Mouse (Mus musculus): ENCODE measurements at regions not wholly inside any gene's neighbourhood (a gene's known extent, or its start where the extent isn't known, plus 50 kb on each side); places are given as distances from the start of the nearest gene placed in this dataset.
A peak's percentile ranks its signal among the peaks of the same experiment; 100 is the strongest.

DNA sequence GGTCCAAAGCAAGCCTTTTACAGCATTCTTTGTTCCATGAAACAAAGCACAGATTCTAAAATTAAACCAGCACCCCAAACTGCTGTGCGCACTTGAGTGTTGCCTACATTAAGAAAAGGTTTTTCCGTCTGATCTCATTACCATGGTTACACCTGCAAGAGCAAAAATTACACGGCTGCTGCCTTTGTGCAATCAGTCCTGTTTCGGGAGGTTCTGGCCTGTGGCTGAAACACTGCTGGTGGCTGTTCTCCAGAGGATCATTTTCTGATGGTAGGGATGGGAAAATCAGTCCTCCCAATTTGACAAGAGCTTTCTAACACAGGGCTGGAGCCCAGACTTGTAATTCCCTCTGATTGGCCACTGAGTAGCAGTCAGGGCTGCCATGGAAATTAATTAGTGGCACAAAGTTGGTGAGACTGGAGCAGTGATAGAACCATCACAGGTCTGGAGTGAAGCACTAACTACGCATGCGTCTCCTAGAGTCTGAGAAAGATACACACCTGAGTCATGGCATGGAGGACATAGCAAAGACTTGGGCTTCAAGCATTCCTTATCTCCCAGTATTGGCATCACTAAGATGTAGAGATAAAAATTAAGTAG lies 114.8 kb upstream of the Fam49a start:
- no peak for DNase-seq (ENCODE audit: low read depth, low spot score)

DNA sequence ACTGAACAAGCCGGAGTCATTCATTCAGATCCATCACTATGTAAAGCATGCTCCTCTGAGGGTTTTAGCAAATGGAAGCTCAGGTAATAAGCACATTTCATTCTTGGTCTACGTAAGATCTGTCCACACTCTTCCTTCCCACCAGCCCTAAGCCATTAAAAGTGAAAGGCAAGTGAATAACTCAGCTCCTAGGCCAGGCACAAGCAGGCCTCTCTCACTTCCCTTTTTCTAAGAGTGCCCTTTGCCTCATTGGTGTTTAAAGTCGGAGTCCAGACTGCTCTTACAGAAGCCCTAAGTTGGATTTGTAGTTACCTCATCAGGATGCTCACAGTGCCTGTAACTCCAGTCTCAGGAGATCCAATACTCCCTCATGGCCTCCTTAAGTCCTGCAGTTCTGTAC lies 114.1 kb upstream of the Fam49a start:
- DNase-seq (ENCODE audit: low read depth, low spot score) = no peak

- peak; percentile 31 for DNase-seq (ENCODE audit: low read depth, low spot score)
Measured at GRCm38 (mm10) chr12:12148659-12149399, 113.1 kb upstream of the Fam49a start.

DNA sequence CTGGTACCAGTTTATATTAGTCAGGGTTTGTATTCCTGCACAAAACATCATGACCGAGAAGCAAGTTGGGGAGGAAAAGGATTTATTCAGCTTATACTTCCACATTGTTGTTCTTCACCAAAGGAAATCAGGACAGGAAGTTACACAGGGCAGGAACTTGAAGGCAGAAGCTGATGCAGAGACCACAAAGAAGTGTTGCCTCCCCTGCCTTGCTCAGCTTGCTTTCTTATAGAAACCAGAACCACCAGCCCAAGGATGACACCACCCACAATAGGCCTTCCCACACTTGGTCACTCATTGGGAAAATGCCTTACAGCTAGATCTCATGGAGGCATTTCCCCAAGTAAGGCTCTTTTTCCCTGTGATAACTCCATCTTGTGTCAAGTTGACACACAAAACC lies 97.5 kb upstream of the Fam49a start:
- no peak for DNase-seq (ENCODE audit: low read depth, low spot score)

GRCm38 (mm10) chr12:12170581-12170980 lies 91.4 kb upstream of the Fam49a start:
- DNase-seq (ENCODE audit: low read depth, low spot score) = no peak

GRCm38 (mm10) chr12:12172087-12172823 lies 89.7 kb upstream of the Fam49a start:
- no peak for DNase-seq (ENCODE audit: low read depth, low spot score)

GRCm38 (mm10) chr12:12176331-12177263 lies 85.3 kb upstream of the Fam49a start:
- DNase-seq (ENCODE audit: low read depth, low spot score) = peak; percentile 91

- peak; percentile 99 for DNase-seq (ENCODE audit: low read depth, low spot score)
Measured at GRCm38 (mm10) chr12:12177264-12178043, 84.5 kb upstream of the Fam49a start.

GRCm38 (mm10) chr12:12178391-12178790 lies 83.5 kb upstream of the Fam49a start:
- no peak for DNase-seq (ENCODE audit: low read depth, low spot score)

- DNase-seq (ENCODE audit: low read depth, low spot score) = peak; percentile 24
Measured at GRCm38 (mm10) chr12:12179292-12179865, 82.6 kb upstream of the Fam49a start.

- DNase-seq (ENCODE audit: low read depth, low spot score) = no peak
Measured at GRCm38 (mm10) chr12:12180986-12181385, 81.0 kb upstream of the Fam49a start.

DNA sequence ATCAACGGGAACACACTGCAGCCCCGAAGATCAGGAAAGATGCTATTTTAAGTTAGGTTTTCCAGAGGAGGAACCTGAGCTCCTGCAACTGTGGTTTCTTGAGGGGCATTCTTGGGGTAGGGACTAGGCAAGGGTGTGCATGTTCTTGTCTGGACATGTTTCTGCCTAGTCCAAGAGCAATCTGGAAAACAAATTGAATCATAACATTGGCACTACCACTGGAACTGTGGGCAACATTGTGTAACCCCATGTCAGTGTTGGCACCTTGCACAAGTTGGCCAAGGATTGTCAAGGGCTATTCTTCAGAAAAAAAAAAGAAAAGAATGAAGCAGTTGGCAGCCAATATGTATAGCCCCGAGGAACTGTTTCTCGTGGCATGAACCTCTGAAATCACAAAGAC lies 80.3 kb upstream of the Fam49a start:
- no peak for DNase-seq (ENCODE audit: low read depth, low spot score)

DNA sequence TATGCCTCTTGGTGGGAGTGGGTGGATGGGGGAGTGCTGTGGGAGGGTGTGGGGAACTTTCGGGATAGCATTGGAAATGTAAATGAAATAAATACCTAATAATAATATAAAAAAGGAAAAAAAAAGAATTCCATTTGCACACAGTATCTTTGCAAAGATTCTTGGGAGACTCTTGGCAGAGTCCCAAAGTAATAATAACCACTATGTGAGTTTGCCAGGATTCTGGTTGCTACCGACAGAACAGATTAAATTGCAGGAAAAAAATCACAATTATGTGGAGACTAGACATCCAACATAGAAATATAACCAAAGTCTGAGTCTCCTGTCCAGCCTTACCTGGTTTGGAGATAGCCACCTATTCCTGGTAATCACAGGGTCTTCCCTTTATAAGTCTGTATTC lies 75.6 kb upstream of the Fam49a start:
- no peak for DNase-seq (ENCODE audit: low read depth, low spot score)

DNA sequence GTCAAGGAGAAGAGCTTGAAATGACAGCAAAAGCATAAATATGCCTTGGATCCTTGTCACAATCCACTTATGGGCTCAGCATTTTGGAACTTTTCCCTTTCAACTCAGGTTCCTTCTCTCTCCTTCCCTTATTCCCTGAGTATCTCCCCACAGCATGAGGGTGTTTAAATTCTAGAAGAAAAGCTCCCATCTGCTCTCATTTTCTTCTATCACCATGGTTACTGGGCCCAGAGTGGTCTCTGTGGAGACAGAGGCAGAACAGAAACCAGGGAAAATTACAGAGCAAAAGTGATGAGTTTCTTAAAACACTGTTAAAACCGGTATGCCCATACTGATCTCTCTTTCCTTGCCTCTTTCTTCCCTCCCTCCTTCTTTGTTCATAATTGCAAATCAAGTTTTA lies 66.9 kb upstream of the Fam49a start:
- no peak for DNase-seq (ENCODE audit: low read depth, low spot score)

DNA sequence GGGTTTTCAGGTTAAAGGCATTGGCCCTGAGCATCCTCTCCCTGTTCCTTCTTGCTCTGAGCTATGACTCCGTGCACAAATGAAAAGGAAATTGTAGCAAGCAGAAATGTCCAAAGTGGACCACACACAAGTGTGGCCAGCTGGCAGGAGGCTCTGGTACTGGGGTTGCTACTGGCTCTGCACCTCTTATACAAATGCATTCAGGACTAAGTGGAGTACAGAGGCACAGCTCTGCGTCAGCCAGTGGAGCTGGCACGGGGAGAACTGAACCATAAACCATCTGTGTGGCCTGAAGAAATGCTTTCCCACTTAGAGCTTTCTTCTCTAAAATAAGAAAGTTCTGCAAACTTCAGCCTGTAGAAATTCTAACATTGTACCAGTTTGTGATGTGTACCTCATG lies 65.3 kb upstream of the Fam49a start:
- no peak for DNase-seq (ENCODE audit: low read depth, low spot score)

GRCm38 (mm10) chr12:12208216-12208615 lies 53.7 kb upstream of the Fam49a start:
- DNase-seq (ENCODE audit: low read depth, low spot score) = no peak
